Mouse (Mus musculus): Measurements from ENCODE around the gene Tcte2. TPM values are rescaled to one million over a fixed set of nuclear protein-coding genes. Genes with fewer than 3 reads are reported as not detected.
"Not testable (repeated sequence)": the region's sequence is repeated elsewhere in the genome, so short reads cannot be mapped to it uniquely, and the experiment has no call there.

Tcte2 gene
- total and polyA plus RNA-seq, 3 experiments: 0.17 TPM; not detected in 2

DNA sequence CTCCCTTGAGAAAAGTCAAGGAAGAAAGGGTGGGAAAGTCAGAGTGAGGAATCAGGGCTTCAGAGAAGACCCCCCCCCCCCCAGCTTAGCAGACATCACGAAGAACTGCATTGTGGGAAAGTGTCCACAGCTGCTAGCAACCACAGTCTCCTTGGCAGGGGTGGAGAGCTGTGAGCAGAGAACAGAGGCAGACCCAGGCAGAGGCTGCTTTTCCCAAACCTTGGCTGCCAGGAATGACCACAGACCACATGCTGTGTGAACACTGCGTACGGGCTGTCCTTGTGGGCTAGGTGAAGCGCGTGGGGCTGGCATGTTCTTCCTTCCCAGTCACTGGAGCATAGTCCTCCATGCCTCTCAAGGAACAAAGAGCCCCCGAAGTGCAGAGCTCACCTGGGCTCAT, 81.9 kb downstream of the Tcte2 start:
- Histone ChIP-seq H3K27me3 (replicated peaks) (no peaks in the 10 kb centered on the region), H3K79me2 (replicated peaks; ENCODE audit: control insufficient read depth, extremely low read depth, insufficient read depth, poor library complexity, severe bottlenecking) (no peaks in the 10 kb centered on the region), H3K9ac (ENCODE audit: insufficient read depth, low read depth) (no peak overlapping the region), H3K4me3 (replicated peaks in 1 of 3; ENCODE audit: low read depth in 2 of 3, low read length in 2 of 3, poor library complexity in 1 of 3) (no peak overlapping the region), H3K4me1 (ENCODE audit: control insufficient read depth in 1 of 2, insufficient read depth in 2 of 2) (peaks cover 9 to 29% of the 10 kb centered on the region in 2 experiments; a peak in 3 of 4 replicates), H3K36me3 (replicated peaks in 1 of 2; ENCODE audit: control insufficient read depth in 1 of 2, insufficient read depth in 1 of 2, low read length in 1 of 2) (peaks cover 0 to 11% of the 10 kb centered on the region in 2 experiments), H3K4me2 (ENCODE audit: insufficient read depth, low read depth, poor library complexity, severe bottlenecking) (no peak overlapping the region), H3K9me3 (replicated peaks; ENCODE audit: low read length) (peaks cover 3% of the 10 kb centered on the region), H3K27ac (ENCODE audit: insufficient read depth, low read depth) (no peak overlapping the region)
- no peak for DNase-seq (ENCODE audit: extremely low read depth)
- in situ Hi-C loops (cut with MboI; ENCODE audit: low pct_ligation_motif_present, low pct_unique_long_range_greater_than_20kb, low sequenced_read_pairs): no loop called here
- dilution Hi-C loops (cut with MboI; ENCODE audit: extremely low pct_ligation_motif_present, extremely low pct_unique_long_range_greater_than_20kb, low sequenced_read_pairs): no loop called here
- no peak for TF ChIP-seq POLR2AphosphoS2 (IDR thresholded peaks at IDR 0.05; ENCODE audit: low read depth, low read length)
- no peak for TF ChIP-seq JUND (conservative IDR thresholded peaks at IDR 0.05; ENCODE audit: low read depth, low read length)
- no peak for TF ChIP-seq IRF4 (IDR thresholded peaks at IDR 0.05; ENCODE audit: low read depth, low read length)
- no peak for TF ChIP-seq E2F4 (IDR thresholded peaks at IDR 0.05; ENCODE audit: insufficient replicate concordance, low read depth, low read length)

DNA sequence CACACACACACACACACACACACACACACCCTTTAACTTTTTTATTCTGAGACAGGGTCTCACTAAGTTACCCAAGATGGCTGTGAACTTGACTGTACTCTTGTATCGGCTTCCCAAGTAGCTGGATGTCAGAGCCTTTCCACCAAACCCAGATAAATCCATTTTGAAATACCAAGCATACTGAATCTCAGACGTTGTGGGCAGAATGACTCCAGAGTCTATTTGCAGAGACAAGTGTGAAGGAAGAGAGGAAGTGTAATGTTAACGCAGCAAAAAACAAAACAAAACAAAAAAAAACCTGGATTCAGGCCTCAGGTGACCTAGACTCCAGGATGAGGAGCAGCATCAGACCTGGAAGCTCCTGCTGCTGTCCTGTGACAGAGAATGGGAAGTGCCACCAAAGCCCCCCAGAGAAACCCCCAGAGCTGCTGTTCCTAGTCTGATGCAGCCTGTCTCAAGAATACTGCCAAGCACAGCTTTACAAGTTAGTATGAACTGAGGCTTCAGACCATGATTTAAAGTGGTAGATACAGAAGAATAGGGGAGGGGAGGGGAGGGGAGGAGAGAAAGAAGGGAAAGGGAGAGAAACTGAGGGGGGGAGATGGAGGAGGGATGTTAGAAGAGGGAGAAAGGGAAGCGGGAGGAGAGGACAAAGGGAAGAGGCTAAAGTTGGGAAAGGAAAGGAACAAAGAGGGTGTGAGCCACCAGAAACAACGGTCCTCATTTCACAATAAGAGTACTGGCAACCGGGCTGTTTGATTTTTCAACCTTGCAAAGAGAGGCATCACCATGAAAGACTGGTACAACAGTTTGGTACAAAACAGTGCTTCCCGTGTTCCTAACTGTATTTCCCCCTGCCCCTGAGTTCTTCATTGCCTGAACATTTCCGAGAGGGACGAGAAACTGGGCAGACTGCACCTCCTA, 84.1 kb downstream of the Tcte2 start:
- H3K4me2 ChIP-seq (ENCODE audit: insufficient read depth, low read depth, poor library complexity, severe bottlenecking): no peak overlapping the region
- H3K4me3 ChIP-seq (replicated peaks in 1 of 3; ENCODE audit: low read depth in 2 of 3, low read length in 2 of 3, poor library complexity in 1 of 3): no peak overlapping the region
- H3K9ac ChIP-seq (ENCODE audit: insufficient read depth, low read depth): no peak overlapping the region
- no peak for DNase-seq (ENCODE audit: extremely low read depth)
- no peaks in the 10 kb centered on the region for H3K79me2 ChIP-seq (replicated peaks; ENCODE audit: control insufficient read depth, extremely low read depth, insufficient read depth, poor library complexity, severe bottlenecking)
- dilution Hi-C loops (cut with MboI; ENCODE audit: extremely low pct_ligation_motif_present, extremely low pct_unique_long_range_greater_than_20kb, low sequenced_read_pairs): no loop called here
- no peak for TF ChIP-seq USF1 (IDR thresholded peaks at IDR 0.05; ENCODE audit: low read depth, low read length)
- TF ChIP-seq MAX (IDR thresholded peaks at IDR 0.05; ENCODE audit: low read length): no peak
- no peak for TF ChIP-seq MXI1 (IDR thresholded peaks at IDR 0.05; ENCODE audit: low read depth, low read length)
- TF ChIP-seq ELF1 (IDR thresholded peaks at IDR 0.05; ENCODE audit: low read depth, low read length): no peak
- no peak for TF ChIP-seq CHD2 (IDR thresholded peaks at IDR 0.05; ENCODE audit: low read length)
- TF ChIP-seq PAX5 (IDR thresholded peaks at IDR 0.05; ENCODE audit: low read length): no peak
- no peak for TF ChIP-seq TCF12 (IDR thresholded peaks at IDR 0.05; ENCODE audit: low read depth, low read length)
- peaks cover 3% of the 10 kb centered on the region for H3K9me3 ChIP-seq (replicated peaks; ENCODE audit: low read length)
- no peaks in the 10 kb centered on the region for H3K27me3 ChIP-seq (replicated peaks)
- peaks cover 5 to 21% of the 10 kb centered on the region in 2 experiments; a peak in 3 of 4 replicates for H3K4me1 ChIP-seq (ENCODE audit: control insufficient read depth in 1 of 2, insufficient read depth in 2 of 2)
- H3K27ac ChIP-seq (ENCODE audit: insufficient read depth, low read depth): no peak overlapping the region
- in situ Hi-C loops (cut with MboI; ENCODE audit: low pct_ligation_motif_present, low pct_unique_long_range_greater_than_20kb, low sequenced_read_pairs): no loop called here
- peaks cover 0 to 11% of the 10 kb centered on the region in 2 experiments for H3K36me3 ChIP-seq (replicated peaks in 1 of 2; ENCODE audit: control insufficient read depth in 1 of 2, insufficient read depth in 1 of 2, low read length in 1 of 2)

DNA sequence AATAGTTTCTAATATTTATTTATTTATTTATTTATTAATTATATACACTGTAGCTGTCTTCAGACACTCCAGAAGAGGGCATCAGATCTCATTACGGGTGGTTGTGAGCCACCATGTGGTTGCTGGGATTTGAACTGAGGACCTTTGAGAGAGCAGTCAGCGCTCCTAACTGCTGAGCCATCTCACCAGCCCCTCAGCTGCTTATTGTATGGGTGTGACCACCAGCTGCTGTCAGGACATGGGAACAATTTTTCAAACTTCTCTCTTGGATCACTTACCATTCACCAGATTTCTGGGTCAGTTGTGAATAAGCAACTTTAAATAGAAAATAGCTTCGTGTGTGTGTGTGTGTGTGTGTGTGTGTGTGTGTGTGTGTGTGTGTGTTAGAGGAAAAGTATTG, 85.5 kb downstream of the Tcte2 start:
- dilution Hi-C loops (cut with MboI; ENCODE audit: extremely low pct_ligation_motif_present, extremely low pct_unique_long_range_greater_than_20kb, low sequenced_read_pairs); H3K79me2 ChIP-seq (replicated peaks; ENCODE audit: control insufficient read depth, extremely low read depth, insufficient read depth, poor library complexity, severe bottlenecking); H3K27me3 ChIP-seq (replicated peaks); H3K4me3 ChIP-seq (replicated peaks in 1 of 3; ENCODE audit: low read depth in 2 of 3, low read length in 2 of 3, poor library complexity in 1 of 3); DNase-seq (ENCODE audit: extremely low read depth); H3K9me3 ChIP-seq (replicated peaks; ENCODE audit: low read length); H3K4me2 ChIP-seq (ENCODE audit: insufficient read depth, low read depth, poor library complexity, severe bottlenecking); in situ Hi-C loops (cut with MboI; ENCODE audit: low pct_ligation_motif_present, low pct_unique_long_range_greater_than_20kb, low sequenced_read_pairs); H3K9ac ChIP-seq (ENCODE audit: insufficient read depth, low read depth); H3K27ac ChIP-seq (ENCODE audit: insufficient read depth, low read depth): not testable (repeated sequence)
- Histone ChIP-seq H3K4me1 (ENCODE audit: control insufficient read depth in 1 of 2, insufficient read depth in 2 of 2) (peaks cover 0 to 13% of the 10 kb centered on the region in 2 experiments; a peak in 2 of 4 replicates), H3K36me3 (replicated peaks in 1 of 2; ENCODE audit: control insufficient read depth in 1 of 2, insufficient read depth in 1 of 2, low read length in 1 of 2) (peaks cover 0 to 10% of the 10 kb centered on the region in 2 experiments)

All from CH12.LX (cell line).